Mouse (Mus musculus) CH12.LX (cell line): ENCODE measurements around the gene C2cd2l. TPM values are rescaled to one million over a fixed set of nuclear protein-coding genes. Genes with fewer than 3 reads are reported as not detected.
"Not testable (repeated sequence)": the region's sequence is repeated elsewhere in the genome, so short reads cannot be mapped to it uniquely, and the experiment has no call there.

Experiments used
- DNase-seq: peaks from one replicate; pipeline ENCODE4 v3.0.0-alpha.2; 2013; ENCODE audit errors: extremely low read depth
- H3K27ac ChIP-seq: 2 replicates; pipeline ENCODE4 v1.5.1; 2012; ENCODE audit warnings: low read depth, mild to moderate bottlenecking, control low read depth, moderate library complexity; ENCODE audit not compliant: insufficient read depth
- H3K27me3 ChIP-seq: replicated peaks from 2 replicates; pipeline ENCODE3; 2012; ENCODE audit warnings: inconsistent platforms
- H3K36me3 ChIP-seq, 2 experiments: replicated peaks in 1 of 2; 2 replicates each; pipeline versions ENCODE3 to v1.6.1; 2012; ENCODE audit warnings: inconsistent platforms in 1 of 2, low read length in 1 of 2, mild to moderate bottlenecking in 1 of 2, mixed read lengths in 1 of 2, moderate library complexity in 1 of 2; ENCODE audit not compliant: control insufficient read depth in 1 of 2, insufficient read depth in 1 of 2
- H3K4me1 ChIP-seq, 2 experiments: 2 replicates each; pipeline ENCODE4 v1.6.1; 2012; ENCODE audit warnings: inconsistent platforms in 1 of 2, moderate library complexity in 1 of 2; ENCODE audit not compliant: insufficient read depth in 2 of 2, control insufficient read depth in 1 of 2
- H3K4me2 ChIP-seq: 2 replicates; pipeline ENCODE4 v1.6.1; 2012; ENCODE audit warnings: low read depth, mild to moderate bottlenecking, control low read depth; ENCODE audit not compliant: poor library complexity, insufficient read depth, severe bottlenecking
- H3K4me3 ChIP-seq, 3 experiments: fragments of 150-350 bp in 1 of 3; sonication (generic) in 1 of 3; replicated peaks in 1 of 3; 2 replicates each; pipeline versions ENCODE3 to v1.5.1; 2011 to 2012; ENCODE audit warnings: low read depth in 2 of 3, low read length in 2 of 3, mild to moderate bottlenecking in 2 of 3, moderate library complexity in 2 of 3, control low read depth in 1 of 3, improper control_type of control experiment in 1 of 3, inconsistent platforms in 1 of 3, mixed read lengths in 1 of 3; ENCODE audit not compliant: poor library complexity in 1 of 3
- H3K79me2 ChIP-seq: replicated peaks from 2 replicates; pipeline ENCODE4 v1.6.1; 2012; ENCODE audit warnings: mild to moderate bottlenecking, moderate library complexity; ENCODE audit not compliant: control insufficient read depth, poor library complexity, insufficient read depth, severe bottlenecking; ENCODE audit errors: extremely low read depth
- H3K9ac ChIP-seq: 2 replicates; pipeline ENCODE4 v1.6.1; 2012; ENCODE audit warnings: low read depth, mild to moderate bottlenecking, control low read depth, moderate library complexity; ENCODE audit not compliant: insufficient read depth
- H3K9me3 ChIP-seq: replicated peaks from 2 replicates; pipeline ENCODE3; 2012; ENCODE audit warnings: low read length, inconsistent platforms, mixed read lengths
- BHLHE40 ChIP-seq: IDR thresholded peaks from 2 replicates; pipeline ENCODE4 v1.6.1; 2011; ENCODE audit warnings: mild to moderate bottlenecking, low read depth, low read length, improper control_type of control experiment
- CHD2 ChIP-seq: IDR thresholded peaks from 2 replicates; pipeline ENCODE4 v1.6.1; 2011; ENCODE audit warnings: low read length, improper control_type of control experiment
- CTCF ChIP-seq, 2 experiments: IDR thresholded peaks in 1 of 2; conservative IDR thresholded peaks in 1 of 2; 2 replicates each; pipeline ENCODE4 v1.5.1; 2011 to 2012; ENCODE audit warnings: low read depth in 2 of 2, low read length in 2 of 2, improper control_type of control experiment in 1 of 2, inconsistent platforms in 1 of 2, mild to moderate bottlenecking in 1 of 2, moderate library complexity in 1 of 2
- E2F4 ChIP-seq: IDR thresholded peaks from 2 replicates; pipeline ENCODE4 v1.6.1; 2011; ENCODE audit warnings: low read depth, low read length, improper control_type of control experiment; ENCODE audit not compliant: insufficient replicate concordance
- ELF1 ChIP-seq: IDR thresholded peaks from 2 replicates; pipeline ENCODE4 v1.6.1; 2014; ENCODE audit warnings: low read depth, mild to moderate bottlenecking, inconsistent platforms, low read length, improper control_type of control experiment
- ETS1 ChIP-seq: conservative IDR thresholded peaks from 2 replicates; pipeline ENCODE4 v1.6.1; 2012; ENCODE audit warnings: low read depth, mild to moderate bottlenecking, inconsistent platforms, low read length, improper control_type of control experiment, moderate library complexity
- HCFC1 ChIP-seq: IDR thresholded peaks from 2 replicates; pipeline ENCODE4 v1.6.1; 2012; ENCODE audit warnings: low read depth, mild to moderate bottlenecking, inconsistent platforms, low read length, improper control_type of control experiment
- IRF4 ChIP-seq: IDR thresholded peaks from 2 replicates; pipeline ENCODE4 v1.6.1; 2014; ENCODE audit warnings: low read depth, mild to moderate bottlenecking, inconsistent platforms, low read length, improper control_type of control experiment
- JUN ChIP-seq: IDR thresholded peaks from 2 replicates; pipeline ENCODE4 v1.6.1; 2011; ENCODE audit warnings: low read depth, mild to moderate bottlenecking, low read length, improper control_type of control experiment, moderate library complexity; ENCODE audit not compliant: insufficient read depth
- JUND ChIP-seq: conservative IDR thresholded peaks from 2 replicates; pipeline ENCODE4 v1.6.1; 2011; ENCODE audit warnings: low read depth, low read length, improper control_type of control experiment
- KAT2A ChIP-seq: IDR thresholded peaks from 2 replicates; pipeline ENCODE4 v1.6.1; 2012; ENCODE audit warnings: low read length, improper control_type of control experiment, inconsistent platforms; ENCODE audit not compliant: insufficient replicate concordance
- MAZ ChIP-seq: IDR thresholded peaks from 2 replicates; pipeline ENCODE4 v1.6.1; 2012; ENCODE audit warnings: low read depth, mild to moderate bottlenecking, inconsistent platforms, low read length, improper control_type of control experiment, moderate library complexity
- MXI1 ChIP-seq: IDR thresholded peaks from 2 replicates; pipeline ENCODE4 v1.6.1; 2011; ENCODE audit warnings: mild to moderate bottlenecking, low read depth, low read length, improper control_type of control experiment
- NRF1 ChIP-seq: IDR thresholded peaks from 2 replicates; pipeline ENCODE4 v1.6.1; 2014; ENCODE audit warnings: low read depth, mild to moderate bottlenecking, inconsistent platforms, low read length, improper control_type of control experiment, moderate library complexity
- PAX5 ChIP-seq: IDR thresholded peaks from 2 replicates; pipeline ENCODE4 v1.6.1; 2012; ENCODE audit warnings: low read length, inconsistent platforms, mixed read lengths
- POLR2A ChIP-seq: IDR thresholded peaks from 2 replicates; pipeline ENCODE4 v1.6.1; 2011; ENCODE audit warnings: low read depth, mild to moderate bottlenecking, improper control_type of control experiment, low read length
- POLR2AphosphoS2 ChIP-seq: IDR thresholded peaks from 2 replicates; pipeline ENCODE4 v1.6.1; 2011; ENCODE audit warnings: low read depth, low read length, improper control_type of control experiment
- RAD21 ChIP-seq: IDR thresholded peaks from 2 replicates; pipeline ENCODE4 v1.6.1; 2011; ENCODE audit warnings: low read depth, mild to moderate bottlenecking, low read length, improper control_type of control experiment, moderate library complexity
- SMC3 ChIP-seq: IDR thresholded peaks from 2 replicates; pipeline ENCODE4 v1.6.1; 2011; ENCODE audit warnings: low read depth, low read length, improper control_type of control experiment
- TBP ChIP-seq: conservative IDR thresholded peaks from 2 replicates; pipeline ENCODE4 v1.6.1; 2011; ENCODE audit warnings: low read depth, low read length, improper control_type of control experiment
- USF1 ChIP-seq: IDR thresholded peaks from 2 replicates; pipeline ENCODE4 v1.6.1; 2014; ENCODE audit warnings: low read depth, mild to moderate bottlenecking, inconsistent platforms, low read length, improper control_type of control experiment
- ZC3H11A ChIP-seq: IDR thresholded peaks from 2 replicates; pipeline ENCODE4 v1.6.1; 2012; ENCODE audit warnings: low read depth, mild to moderate bottlenecking, inconsistent platforms, low read length, improper control_type of control experiment
- ZKSCAN1 ChIP-seq: IDR thresholded peaks from 2 replicates; pipeline ENCODE4 v1.6.1; 2012; ENCODE audit warnings: low read depth, inconsistent platforms, low read length, improper control_type of control experiment, borderline replicate concordance
- ZNF384 ChIP-seq: IDR thresholded peaks from 2 replicates; pipeline ENCODE4 v1.6.1; 2012; ENCODE audit warnings: low read depth, low read length, improper control_type of control experiment, inconsistent platforms
- dilution Hi-C: fragments of 300-500 bp; cut with MboI; formaldehyde crosslinking; loops from 2 replicates; pipeline ENCODE4 v1.14.3; 2020; ENCODE audit warnings: low sequenced_read_pairs; ENCODE audit not compliant: extremely low pct_unique_long_range_greater_than_20kb, extremely low pct_ligation_motif_present
- in situ Hi-C: fragments of 300-500 bp; cut with MboI; formaldehyde crosslinking; loops from 3 replicates; pipeline ENCODE4 v1.14.3; 2019; ENCODE audit warnings: low sequenced_read_pairs, low pct_ligation_motif_present, low pct_unique_long_range_greater_than_20kb, mixed read lengths
- polyA plus RNA-seq: library from polyadenylated mRNA; unstranded; fragments of >175 nt; gene quantifications from 2 replicates; pipeline ENCODE4 v1.2.1, GENCODE M21; 2012; ENCODE audit warnings: low read depth; ENCODE audit not compliant: insufficient read length
- total RNA-seq, 2 experiments: library from RNA; depleted of rRNA; stranded (reverse); fragments of 300-350 nt in 1 of 2; fragments of >200 nt in 1 of 2; gene quantifications; 2 replicates each; pipeline ENCODE4 v1.2.3; 2012 to 2014

Gene C2cd2l
- total and polyA plus RNA-seq, 3 experiments, result 2.9 to 7.3 (median 7.2) TPM

- H3K4me3 ChIP-seq, H3K36me3 ChIP-seq, H3K4me2 ChIP-seq, H3K27me3 ChIP-seq, H3K27ac ChIP-seq, dilution Hi-C loops, DNase-seq, H3K9ac ChIP-seq, H3K79me2 ChIP-seq, in situ Hi-C loops, H3K9me3 ChIP-seq: not testable (repeated sequence)
- H3K4me1 ChIP-seq, result peaks cover 8 to 43% of the 10 kb centered on the region in 2 experiments
- TF ChIP-seq ZNF384 (peak; percentile 82), CTCF (conservative IDR thresholded peaks at IDR 0.05 in 1 of 2, IDR thresholded peaks at IDR 0.05 in 1 of 2; ENCODE audit: low read depth in 2 of 2, low read length in 2 of 2) (peak in 1 of 2 experiments; percentile 12; a peak in 1 of 4 replicates)
Observed at GRCm38 (mm10) chr9:44323656-44324055, 3.6 kb upstream of the C2cd2l start.

- H3K79me2 ChIP-seq, result no peaks in the 10 kb centered on the region
- peaks cover 7 to 42% of the 10 kb centered on the region in 2 experiments; a peak in 3 of 4 replicates for H3K4me1 ChIP-seq
- H3K4me3 ChIP-seq, result peak overlapping the region in 1 of 3 experiments; percentile 18
- dilution Hi-C loops, result no loop called here
- peak overlapping the region; percentile 82 for H3K4me2 ChIP-seq
- H3K36me3 ChIP-seq, result peaks cover 11 to 17% of the 10 kb centered on the region in 2 experiments
- TF ChIP-seq POLR2A (no peak), HCFC1 (no peak), JUN (no peak), TBP (no peak), USF1 (no peak)
- no peaks in the 10 kb centered on the region for H3K9me3 ChIP-seq
- no peak overlapping the region for H3K27ac ChIP-seq
- in situ Hi-C loops, result no loop called here
- DNase-seq, result no peak
- H3K27me3 ChIP-seq, result peaks cover 4% of the 10 kb centered on the region
- peak overlapping the region; percentile 23; the same call in 1 of the 2 replicates for H3K9ac ChIP-seq
Observed at GRCm38 (mm10) chr9:44320799-44321133, 681 bp upstream of the C2cd2l start.

GRCm38 (mm10) chr9:44319105-44319886 lies 789 bp downstream of the C2cd2l start:
- DNase-seq, result no peak
- H3K4me1 ChIP-seq, result peaks cover 7 to 30% of the 10 kb centered on the region in 2 experiments; a peak in 3 of 4 replicates
- no peak overlapping the region for H3K27ac ChIP-seq

More at GRCm38 (mm10) chr9:44319105-44319886, 789 bp downstream of the C2cd2l start:
- Histone ChIP-seq H3K27me3 (peaks cover 4% of the 10 kb centered on the region), H3K4me2 (peak overlapping the region; percentile 85), H3K79me2 (no peaks in the 10 kb centered on the region), H3K36me3 (peaks cover 24 to 32% of the 10 kb centered on the region in 2 experiments)
- no peak for TF ChIP-seq KAT2A
- TF ChIP-seq NRF1, result no peak
- TF ChIP-seq CHD2, result no peak
- no peak for TF ChIP-seq PAX5
- no peak for TF ChIP-seq HCFC1
- no peak for TF ChIP-seq RAD21
- no peak; the same call in 1 of the 2 replicates for TF ChIP-seq ELF1
- TF ChIP-seq ZKSCAN1, result no peak
- TF ChIP-seq MAZ, result no peak
- TF ChIP-seq BHLHE40, result no peak
- no peak for TF ChIP-seq POLR2AphosphoS2
- TF ChIP-seq ZC3H11A, result no peak
- no peak for TF ChIP-seq JUN
- TF ChIP-seq MXI1, result no peak
- no peak for TF ChIP-seq E2F4
- no peak for TF ChIP-seq SMC3
- TF ChIP-seq TBP, result no peak
- TF ChIP-seq JUND, result no peak
- no peak for TF ChIP-seq ETS1
- no peak for TF ChIP-seq IRF4
- TF ChIP-seq, all 38 proteins: peak for 0
- peak overlapping the region; percentile 80 for H3K9ac ChIP-seq
- in situ Hi-C loops (no loop called here), dilution Hi-C loops (no loop called here)
- H3K4me3 ChIP-seq, result peak overlapping the region; percentile 77 to 87 (median 85)
- no peaks in the 10 kb centered on the region for H3K9me3 ChIP-seq
